Mouse (Mus musculus) MEL (cell line): ENCODE data around the gene Ccr6.

Experiments
- POLR2A ChIP-seq, 2 experiments: IDR thresholded peaks; 2 replicates each; pipeline ENCODE4 v1.6.1; 2011 to 2012; ENCODE audit warnings: low read length in 2 of 2, mild to moderate bottlenecking in 2 of 2, control low read depth in 1 of 2, improper control_type of control experiment in 1 of 2, low read depth in 1 of 2, moderate library complexity in 1 of 2; ENCODE audit not compliant: control insufficient read depth in 1 of 2, insufficient read depth in 1 of 2, poor library complexity in 1 of 2
- TBP ChIP-seq: IDR thresholded peaks from 2 replicates; pipeline ENCODE4 v1.8.0; 2011; ENCODE audit warnings: low read depth, low read length, improper control_type of control experiment

- no peak for TF ChIP-seq POLR2A (IDR thresholded peaks at IDR 0.05; ENCODE audit: control insufficient read depth in 1 of 2, insufficient read depth in 1 of 2, low read depth in 1 of 2, low read length in 2 of 2, poor library complexity in 1 of 2)
- TF ChIP-seq TBP, result no peak
Measured at GRCm38 (mm10) chr17:8210170-8210569, 25.7 kb upstream of the Ccr6 start.
